Mouse (Mus musculus): ENCODE data around the gene Nt5c3. TPM values are rescaled to one million over a fixed set of nuclear protein-coding genes. Genes with fewer than 3 reads are reported as not detected.

The Nt5c3 gene
- total and polyA plus RNA-seq, 3 experiments: 59.2 to 71.1 TPM; not detected in 1

GRCm38 (mm10) chr6:56843229-56843628 lies 80.5 kb downstream of the Nt5c3 start:
- Histone ChIP-seq H3K79me2 (ENCODE audit: control insufficient read depth, insufficient read depth, low read length, poor library complexity) (no peaks in the 10 kb centered on the region), H3K9me3 (replicated peaks; ENCODE audit: insufficient read depth, low read length) (no peaks in the 10 kb centered on the region), H3K36me3 (ENCODE audit: control insufficient read depth in 1 of 2, insufficient read depth in 2 of 2, low read length in 2 of 2) (no peaks in the 10 kb centered on the region), H3K27ac (ENCODE audit: control insufficient read depth, low read depth, low read length) (no peak overlapping the region), H3K27me3 (ENCODE audit: control insufficient read depth in 1 of 2, insufficient read depth in 2 of 2, low read length in 2 of 2) (no peaks in the 10 kb centered on the region), H3K4me3 (ENCODE audit: control insufficient read depth in 1 of 2, insufficient read depth in 1 of 2, low read depth in 2 of 2, low read length in 2 of 2) (no peak overlapping the region), H3K4me1 (ENCODE audit: control insufficient read depth in 1 of 2, insufficient read depth in 2 of 2, low read length in 2 of 2) (no peaks in the 10 kb centered on the region), H3K9ac (ENCODE audit: control insufficient read depth, low read depth, low read length, poor library complexity, severe bottlenecking) (no peak overlapping the region)
- TF ChIP-seq POLR2AphosphoS5 (IDR thresholded peaks at IDR 0.05; ENCODE audit: borderline replicate concordance, low read depth, low read length): no peak
- no peak for TF ChIP-seq USF2 (IDR thresholded peaks at IDR 0.05; ENCODE audit: borderline replicate concordance in 1 of 2, insufficient read depth in 1 of 2, low read depth in 1 of 2, low read length in 2 of 2)
- TF ChIP-seq ZNF384 (IDR thresholded peaks at IDR 0.05; ENCODE audit: low read depth, low read length): no peak
- no peak for TF ChIP-seq TAL1 (IDR thresholded peaks at IDR 0.05; ENCODE audit: low read length)
- no peak for TF ChIP-seq RAD21 (IDR thresholded peaks at IDR 0.05; ENCODE audit: low read depth, low read length)
- no peak for TF ChIP-seq TBP (IDR thresholded peaks at IDR 0.05; ENCODE audit: low read depth, low read length)
- no peak for TF ChIP-seq CHD1 (IDR thresholded peaks at IDR 0.05; ENCODE audit: low read depth, low read length)
- TF ChIP-seq MAFK (IDR thresholded peaks at IDR 0.05; ENCODE audit: borderline replicate concordance, low read depth, low read length): no peak
- no peak for TF ChIP-seq CTCF (IDR thresholded peaks at IDR 0.05 in 2 of 3, conservative IDR thresholded peaks at IDR 0.05 in 1 of 3; ENCODE audit: control insufficient read depth in 1 of 3, insufficient read depth in 1 of 3, low read depth in 2 of 3, low read length in 3 of 3, poor library complexity in 1 of 3, severe bottlenecking in 1 of 3)
- no peak for TF ChIP-seq HCFC1 (IDR thresholded peaks at IDR 0.05; ENCODE audit: low read depth, low read length)
- no peak for TF ChIP-seq MEF2A (IDR thresholded peaks at IDR 0.05; ENCODE audit: extremely low read depth, insufficient replicate concordance, low read depth, low read length, poor library complexity, severe bottlenecking)
- TF ChIP-seq USF1 (IDR thresholded peaks at IDR 0.05; ENCODE audit: low read depth, low read length): no peak
- no peak for TF ChIP-seq E2F4 (IDR thresholded peaks at IDR 0.05; ENCODE audit: borderline replicate concordance, low read depth, low read length)
- no peak for TF ChIP-seq ETS1 (IDR thresholded peaks at IDR 0.05; ENCODE audit: low read depth, low read length)
- TF ChIP-seq POLR2AphosphoS2 (IDR thresholded peaks at IDR 0.05; ENCODE audit: low read length): no peak
- TF ChIP-seq POLR2A (IDR thresholded peaks at IDR 0.05; ENCODE audit: control insufficient read depth in 1 of 2, insufficient read depth in 1 of 2, low read depth in 1 of 2, low read length in 2 of 2, poor library complexity in 1 of 2): no peak
- no peak for DNase-seq (ENCODE audit: low read depth, low spot score)

- Histone ChIP-seq H3K4me1 (ENCODE audit: control insufficient read depth in 1 of 2, insufficient read depth in 2 of 2, low read length in 2 of 2) (no peaks in the 10 kb centered on the region), H3K4me3 (ENCODE audit: control insufficient read depth in 1 of 2, insufficient read depth in 1 of 2, low read depth in 2 of 2, low read length in 2 of 2) (no peak overlapping the region), H3K36me3 (ENCODE audit: control insufficient read depth in 1 of 2, insufficient read depth in 2 of 2, low read length in 2 of 2) (no peaks in the 10 kb centered on the region), H3K27me3 (ENCODE audit: control insufficient read depth in 1 of 2, insufficient read depth in 2 of 2, low read length in 2 of 2) (no peaks in the 10 kb centered on the region; a peak in 1 of 4 replicates), H3K27ac (ENCODE audit: control insufficient read depth, low read depth, low read length) (no peak overlapping the region), H3K9me3 (replicated peaks; ENCODE audit: insufficient read depth, low read length) (no peaks in the 10 kb centered on the region), H3K79me2 (ENCODE audit: control insufficient read depth, insufficient read depth, low read length, poor library complexity) (no peaks in the 10 kb centered on the region), H3K9ac (ENCODE audit: control insufficient read depth, low read depth, low read length, poor library complexity, severe bottlenecking) (no peak overlapping the region)
- no peak for DNase-seq (ENCODE audit: low read depth, low spot score)
- TF ChIP-seq USF2 (IDR thresholded peaks at IDR 0.05; ENCODE audit: borderline replicate concordance in 1 of 2, insufficient read depth in 1 of 2, low read depth in 1 of 2, low read length in 2 of 2) (no peak), TAL1 (IDR thresholded peaks at IDR 0.05; ENCODE audit: low read length) (no peak), KAT2A (conservative IDR thresholded peaks at IDR 0.05; ENCODE audit: low read depth, low read length) (no peak), ZMIZ1 (IDR thresholded peaks at IDR 0.05; ENCODE audit: low read depth, low read length) (no peak), ZKSCAN1 (IDR thresholded peaks at IDR 0.05; ENCODE audit: low read depth, low read length) (no peak), UBTF (IDR thresholded peaks at IDR 0.05; ENCODE audit: borderline replicate concordance, insufficient read depth, low read depth, low read length) (no peak), RCOR1 (IDR thresholded peaks at IDR 0.05; ENCODE audit: low read depth, low read length) (no peak), BHLHE40 (IDR thresholded peaks at IDR 0.05; ENCODE audit: borderline replicate concordance, low read depth, low read length) (no peak), CTCF (IDR thresholded peaks at IDR 0.05 in 2 of 3, conservative IDR thresholded peaks at IDR 0.05 in 1 of 3; ENCODE audit: control insufficient read depth in 1 of 3, insufficient read depth in 1 of 3, low read depth in 2 of 3, low read length in 3 of 3, poor library complexity in 1 of 3, severe bottlenecking in 1 of 3) (no peak), EP300 (IDR thresholded peaks at IDR 0.05; ENCODE audit: low read depth in 1 of 2, low read length in 2 of 2) (no peak), USF1 (IDR thresholded peaks at IDR 0.05; ENCODE audit: low read depth, low read length) (no peak), CHD2 (IDR thresholded peaks at IDR 0.05; ENCODE audit: low read length) (no peak), E2F4 (IDR thresholded peaks at IDR 0.05; ENCODE audit: borderline replicate concordance, low read depth, low read length) (no peak), ZC3H11A (IDR thresholded peaks at IDR 0.05; ENCODE audit: low read depth, low read length) (no peak), SMC3 (IDR thresholded peaks at IDR 0.05; ENCODE audit: low read depth, low read length) (no peak), POLR2AphosphoS5 (IDR thresholded peaks at IDR 0.05; ENCODE audit: borderline replicate concordance, low read depth, low read length) (no peak), MAX (IDR thresholded peaks at IDR 0.05; ENCODE audit: low read length) (no peak), POLR2AphosphoS2 (IDR thresholded peaks at IDR 0.05; ENCODE audit: low read length) (no peak)
Measured at GRCm38 (mm10) chr6:56837621-56838020, 86.1 kb downstream of the Nt5c3 start.

Measured in MEL (cell line).